Mouse (Mus musculus): Measurements from ENCODE around the gene Gm3336. TPM values are rescaled to one million over a fixed set of nuclear protein-coding genes. Genes with fewer than 3 reads are reported as not detected.

Gene Gm3336
- total RNA-seq, 1 experiment, result 1.8 TPM

DNA sequence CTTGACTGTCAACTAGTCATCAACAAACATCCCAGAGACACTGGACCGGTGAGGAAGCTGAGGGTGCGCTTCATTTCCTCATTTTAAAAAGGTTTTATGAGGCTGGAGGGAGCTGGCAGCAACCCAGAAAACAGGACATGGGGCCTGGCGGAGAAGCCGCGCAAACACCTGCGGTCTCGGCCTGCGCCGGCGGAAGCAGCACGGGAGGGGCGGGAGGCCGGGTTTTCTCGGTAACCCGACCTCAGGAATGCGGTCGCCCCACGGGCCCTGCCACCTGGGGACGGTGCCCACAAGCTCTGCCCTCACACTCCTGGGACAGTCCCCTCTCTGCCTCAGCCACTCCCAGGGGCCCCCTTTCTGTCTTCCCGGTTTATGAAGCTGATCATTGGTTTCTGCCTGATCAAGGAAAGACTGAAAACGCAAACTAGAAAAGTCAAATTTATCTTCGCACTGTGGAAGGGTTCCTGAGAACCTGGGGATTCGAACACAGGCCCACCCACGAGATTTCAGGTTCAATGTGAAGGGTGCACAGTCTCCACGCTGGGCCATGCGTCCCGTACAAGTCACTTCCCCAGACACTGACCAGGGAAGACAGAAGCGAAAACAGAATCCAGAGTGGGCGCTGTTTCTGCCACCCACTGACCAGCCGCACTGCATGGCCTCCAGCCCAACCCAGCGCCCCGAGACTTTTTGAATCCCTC is 22.9 kb upstream of the Gm3336 start:
- H3K9ac ChIP-seq (ENCODE audit: insufficient read depth, low read depth, low read length, poor library complexity, severe bottlenecking), result peak overlapping the region; percentile 62
- no peak for DNase-seq (ENCODE audit: low read depth, low spot score)
- peaks cover 9 to 31% of the 10 kb centered on the region in 2 experiments; a peak in 3 of 4 replicates for H3K4me1 ChIP-seq (ENCODE audit: control insufficient read depth in 2 of 2, insufficient read depth in 2 of 2, low read length in 2 of 2, poor library complexity in 1 of 2)
- in situ Hi-C loops (cut with MboI; ENCODE audit: low sequenced_read_pairs in 2 of 2, unreplicated experiment in 2 of 2), result no loop called here
- no peaks in the 10 kb centered on the region for H3K36me3 ChIP-seq (ENCODE audit: control insufficient read depth, insufficient read depth, low read length, poor library complexity, severe bottlenecking)
- no peaks in the 10 kb centered on the region for H3K9me3 ChIP-seq (ENCODE audit: control insufficient read depth, insufficient read depth, low read depth, low read length)
- peak overlapping the region; percentile 74 for H3K27ac ChIP-seq (ENCODE audit: insufficient read depth, low read depth, low read length, poor library complexity, severe bottlenecking)
- TF ChIP-seq ZC3H11A (IDR thresholded peaks at IDR 0.05; ENCODE audit: borderline replicate concordance, low read depth, low read length) (no peak), MAFK (IDR thresholded peaks at IDR 0.05; ENCODE audit: insufficient read depth, low read depth, low read length) (no peak), CHD2 (IDR thresholded peaks at IDR 0.05; ENCODE audit: low read depth, low read length) (no peak), ZNF384 (IDR thresholded peaks at IDR 0.05; ENCODE audit: low read depth, low read length) (no peak), HCFC1 (IDR thresholded peaks at IDR 0.05; ENCODE audit: borderline replicate concordance, insufficient read depth, low read length) (no peak)
- peak overlapping the region; percentile 3 to 16; a peak in 1 of 4 replicates for H3K4me3 ChIP-seq (ENCODE audit: insufficient read depth in 1 of 2, low read depth in 1 of 2, low read length in 2 of 2, poor library complexity in 1 of 2, severe bottlenecking in 1 of 2)

DNA sequence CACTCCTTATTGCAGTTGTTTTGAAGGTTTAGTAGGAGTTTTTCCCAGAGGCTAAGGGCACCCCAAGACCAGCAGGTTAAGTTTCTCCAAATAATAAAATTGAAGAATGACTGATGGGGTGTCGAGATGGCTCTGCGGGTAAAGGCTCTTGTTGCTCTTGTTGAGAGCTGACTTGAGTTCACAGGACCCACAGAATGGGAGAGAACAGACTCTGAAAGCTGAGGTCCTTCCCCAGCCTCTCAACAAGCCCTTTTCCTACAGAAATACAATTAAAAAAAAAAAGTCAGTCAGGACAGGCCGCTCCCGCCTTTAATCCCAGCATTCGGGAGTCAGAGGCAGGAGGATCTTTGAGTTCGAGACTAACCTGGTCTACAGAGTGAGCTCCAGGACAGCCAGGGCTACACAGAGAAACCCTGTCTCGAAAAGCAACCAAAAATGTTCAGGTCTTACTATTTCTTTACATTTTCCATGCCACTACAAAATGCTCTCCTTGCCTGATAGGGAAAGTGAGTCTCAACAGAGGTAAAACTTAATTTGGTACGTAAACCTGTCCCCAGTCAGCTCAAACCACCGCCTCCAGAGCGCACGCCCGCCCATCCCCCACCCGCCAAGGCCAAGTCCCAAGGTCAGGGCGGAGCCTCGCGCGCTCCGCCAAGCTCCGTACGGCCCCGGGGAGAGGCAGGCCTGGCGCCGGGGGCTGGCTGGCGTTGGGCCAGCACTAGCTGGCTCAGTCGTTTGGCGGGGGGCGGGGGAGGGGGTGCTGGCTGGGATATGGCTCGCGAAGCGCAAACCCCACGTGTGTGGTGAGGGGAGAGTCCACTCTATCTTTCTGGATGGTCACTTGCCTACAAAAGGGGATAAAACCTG is 22.1 kb upstream of the Gm3336 start:
- Histone ChIP-seq H3K9ac (ENCODE audit: insufficient read depth, low read depth, low read length, poor library complexity, severe bottlenecking) (peak overlapping the region; percentile 62; the same call in 1 of the 2 replicates), H3K36me3 (ENCODE audit: control insufficient read depth, insufficient read depth, low read length, poor library complexity, severe bottlenecking) (no peaks in the 10 kb centered on the region), H3K27ac (ENCODE audit: insufficient read depth, low read depth, low read length, poor library complexity, severe bottlenecking) (peak overlapping the region; percentile 74), H3K4me3 (ENCODE audit: insufficient read depth in 1 of 2, low read depth in 1 of 2, low read length in 2 of 2, poor library complexity in 1 of 2, severe bottlenecking in 1 of 2) (peak overlapping the region; percentile 17 to 31; a peak in 2 of 4 replicates), H3K4me1 (ENCODE audit: control insufficient read depth in 2 of 2, insufficient read depth in 2 of 2, low read length in 2 of 2, poor library complexity in 1 of 2) (peaks cover 7 to 30% of the 10 kb centered on the region in 2 experiments; a peak in 3 of 4 replicates), H3K9me3 (ENCODE audit: control insufficient read depth, insufficient read depth, low read depth, low read length) (no peaks in the 10 kb centered on the region)
- no peak for TF ChIP-seq ZC3H11A (IDR thresholded peaks at IDR 0.05; ENCODE audit: borderline replicate concordance, low read depth, low read length)
- TF ChIP-seq ZNF384 (IDR thresholded peaks at IDR 0.05; ENCODE audit: low read depth, low read length), result no peak
- TF ChIP-seq HCFC1 (IDR thresholded peaks at IDR 0.05; ENCODE audit: borderline replicate concordance, insufficient read depth, low read length), result no peak
- no peak; the same call in 1 of the 2 replicates for TF ChIP-seq CHD2 (IDR thresholded peaks at IDR 0.05; ENCODE audit: low read depth, low read length)
- TF ChIP-seq MAFK (IDR thresholded peaks at IDR 0.05; ENCODE audit: insufficient read depth, low read depth, low read length), result no peak
- in situ Hi-C loops (cut with MboI; ENCODE audit: low sequenced_read_pairs in 2 of 2, unreplicated experiment in 2 of 2), result no loop called here
- DNase-seq (ENCODE audit: low read depth, low spot score), result peak; percentile 71

DNA sequence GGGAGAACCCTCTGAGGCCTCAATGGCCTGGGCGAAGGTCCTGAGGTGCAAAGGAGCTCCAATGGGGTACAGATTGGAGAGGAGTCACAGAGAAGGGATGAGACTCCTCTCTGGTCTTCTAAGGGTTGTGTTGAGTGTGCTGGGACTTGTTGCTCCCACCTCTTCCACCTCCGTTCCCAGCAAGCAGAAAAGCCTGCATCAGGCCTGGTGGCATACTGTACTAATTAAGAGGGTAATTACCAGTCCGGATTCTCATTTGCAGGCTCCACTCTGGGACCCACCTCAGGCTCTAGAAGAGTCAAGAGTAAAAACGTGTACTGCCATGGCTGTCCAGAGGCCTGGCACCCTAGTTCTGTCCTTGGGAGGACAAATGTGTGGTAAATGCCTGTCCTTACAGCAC is 21.4 kb upstream of the Gm3336 start:
- no peak for DNase-seq (ENCODE audit: low read depth, low spot score)
- Histone ChIP-seq H3K9me3 (ENCODE audit: control insufficient read depth, insufficient read depth, low read depth, low read length) (no peaks in the 10 kb centered on the region), H3K36me3 (ENCODE audit: control insufficient read depth, insufficient read depth, low read length, poor library complexity, severe bottlenecking) (no peaks in the 10 kb centered on the region), H3K27ac (ENCODE audit: insufficient read depth, low read depth, low read length, poor library complexity, severe bottlenecking) (peak overlapping the region; percentile 72), H3K4me1 (ENCODE audit: control insufficient read depth in 2 of 2, insufficient read depth in 2 of 2, low read length in 2 of 2, poor library complexity in 1 of 2) (peaks cover 7 to 31% of the 10 kb centered on the region in 2 experiments; a peak in 3 of 4 replicates), H3K4me3 (ENCODE audit: insufficient read depth in 1 of 2, low read depth in 1 of 2, low read length in 2 of 2, poor library complexity in 1 of 2, severe bottlenecking in 1 of 2) (peak overlapping the region in 1 of 2 experiments; percentile 17; a peak in 1 of 4 replicates), H3K9ac (ENCODE audit: insufficient read depth, low read depth, low read length, poor library complexity, severe bottlenecking) (peak overlapping the region; percentile 61; the same call in 1 of the 2 replicates)
- no peak for TF ChIP-seq ZNF384 (IDR thresholded peaks at IDR 0.05; ENCODE audit: low read depth, low read length)
- in situ Hi-C loops (cut with MboI; ENCODE audit: low sequenced_read_pairs in 2 of 2, unreplicated experiment in 2 of 2), result no loop called here

DNA sequence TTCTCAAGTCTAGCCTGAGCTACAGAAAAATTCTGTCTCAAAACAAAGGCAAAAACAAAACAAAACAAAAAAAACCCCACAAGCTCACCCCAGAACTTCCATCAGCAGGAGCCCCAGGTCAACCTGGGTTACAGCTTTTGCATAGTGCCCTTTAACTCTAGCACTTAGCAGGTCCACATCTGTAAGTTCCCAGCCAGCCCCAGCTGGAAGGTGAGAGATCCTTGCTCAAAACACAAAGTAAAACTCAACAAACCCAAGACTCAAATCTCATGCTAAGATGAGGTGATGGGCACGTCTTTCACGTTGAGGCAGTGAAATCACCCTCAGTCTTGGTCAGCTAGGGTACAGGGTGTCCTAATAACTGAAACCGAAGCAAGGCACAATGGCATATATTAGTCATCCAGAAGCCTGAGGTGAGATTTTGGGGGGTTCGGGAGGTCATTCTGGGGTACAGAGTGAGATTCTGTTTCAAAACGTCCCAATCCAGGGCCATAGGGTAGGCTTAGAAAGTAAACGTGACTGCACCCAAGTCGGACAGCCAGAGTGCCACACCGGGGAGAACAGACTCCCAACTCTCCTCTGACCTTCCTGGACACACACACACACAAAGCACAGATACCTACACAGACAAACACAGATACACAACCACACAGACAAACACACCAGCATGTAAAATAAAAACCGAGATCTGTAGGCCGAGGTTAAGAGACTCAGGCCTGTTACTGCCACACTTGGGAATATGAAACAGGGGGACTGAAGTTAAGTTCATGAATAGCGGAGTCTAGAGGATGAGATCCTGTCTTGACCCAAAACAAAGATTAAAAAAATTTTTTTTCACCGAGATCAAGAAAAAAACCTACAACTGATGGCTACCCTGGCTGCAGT is 20.7 kb upstream of the Gm3336 start:
- DNase-seq (ENCODE audit: low read depth, low spot score), result no peak
- H3K36me3 ChIP-seq (ENCODE audit: control insufficient read depth, insufficient read depth, low read length, poor library complexity, severe bottlenecking), result no peaks in the 10 kb centered on the region
- in situ Hi-C loops (cut with MboI; ENCODE audit: low sequenced_read_pairs in 2 of 2, unreplicated experiment in 2 of 2), result no loop called here
- no peaks in the 10 kb centered on the region for H3K9me3 ChIP-seq (ENCODE audit: control insufficient read depth, insufficient read depth, low read depth, low read length)
- peak overlapping the region; percentile 20; the same call in 1 of the 2 replicates for H3K27ac ChIP-seq (ENCODE audit: insufficient read depth, low read depth, low read length, poor library complexity, severe bottlenecking)
- peaks cover 3 to 27% of the 10 kb centered on the region in 2 experiments; a peak in 3 of 4 replicates for H3K4me1 ChIP-seq (ENCODE audit: control insufficient read depth in 2 of 2, insufficient read depth in 2 of 2, low read length in 2 of 2, poor library complexity in 1 of 2)
- H3K4me3 ChIP-seq (ENCODE audit: insufficient read depth in 1 of 2, low read depth in 1 of 2, low read length in 2 of 2, poor library complexity in 1 of 2, severe bottlenecking in 1 of 2), result peak overlapping the region in 1 of 2 experiments; percentile 75; a peak in 1 of 4 replicates
- 0 out of 2 replicates have a peak, but pooled peaks have one; percentile 30 for TF ChIP-seq ZNF384 (IDR thresholded peaks at IDR 0.05; ENCODE audit: low read depth, low read length)
- no peak for TF ChIP-seq HCFC1 (IDR thresholded peaks at IDR 0.05; ENCODE audit: borderline replicate concordance, insufficient read depth, low read length)
- TF ChIP-seq ZC3H11A (IDR thresholded peaks at IDR 0.05; ENCODE audit: borderline replicate concordance, low read depth, low read length), result no peak
- peak overlapping the region; percentile 18; the same call in 1 of the 2 replicates for H3K9ac ChIP-seq (ENCODE audit: insufficient read depth, low read depth, low read length, poor library complexity, severe bottlenecking)

All from ES-E14 (cell line).